Mouse (Mus musculus) thymus, adult 2 months (tissue): ENCODE measurements around the gene Ppfibp1.

ENCODE experiments used
- CTCF ChIP-seq: fragments of 200-500 bp; IDR thresholded peaks from 2 replicates; pipeline ENCODE4 v1.5.1; 2012; ENCODE audit warnings: mild to moderate bottlenecking, control low read depth, low read length, moderate library complexity, borderline replicate concordance; ENCODE audit not compliant: control insufficient read depth, poor library complexity, insufficient read depth; ENCODE audit errors: extremely low read depth
- POLR2A ChIP-seq: fragments of 200-500 bp; IDR thresholded peaks from 2 replicates; pipeline ENCODE4 v1.6.1; 2012; ENCODE audit warnings: mild to moderate bottlenecking, low read length, control low read depth, moderate library complexity; ENCODE audit not compliant: control insufficient read depth, poor library complexity, insufficient read depth; ENCODE audit errors: extremely low read depth

DNA sequence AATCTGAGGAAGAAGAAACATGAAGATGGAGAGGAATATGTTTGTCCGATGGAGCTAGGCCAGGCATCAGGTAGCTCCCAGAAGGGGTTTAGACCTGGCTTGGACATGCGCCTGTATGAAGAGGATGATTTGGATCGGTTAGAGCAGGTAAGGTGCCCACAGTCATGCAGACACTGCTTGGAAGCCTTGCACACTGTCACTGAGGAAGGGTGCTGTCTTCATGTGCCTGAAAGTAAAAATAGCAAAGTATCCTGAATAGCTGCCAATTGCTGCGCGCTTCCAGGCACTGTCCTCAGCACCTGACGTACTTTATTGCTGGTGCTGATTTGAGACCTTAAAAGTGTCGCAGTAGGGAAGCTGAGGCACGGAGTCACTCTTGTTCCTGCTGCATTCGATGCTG is 141.3 kb downstream of the Ppfibp1 start:
- TF ChIP-seq POLR2A (no peak), CTCF (no peak)
